Mouse (Mus musculus): ENCODE measurements around the gene Gm45062.

DNA sequence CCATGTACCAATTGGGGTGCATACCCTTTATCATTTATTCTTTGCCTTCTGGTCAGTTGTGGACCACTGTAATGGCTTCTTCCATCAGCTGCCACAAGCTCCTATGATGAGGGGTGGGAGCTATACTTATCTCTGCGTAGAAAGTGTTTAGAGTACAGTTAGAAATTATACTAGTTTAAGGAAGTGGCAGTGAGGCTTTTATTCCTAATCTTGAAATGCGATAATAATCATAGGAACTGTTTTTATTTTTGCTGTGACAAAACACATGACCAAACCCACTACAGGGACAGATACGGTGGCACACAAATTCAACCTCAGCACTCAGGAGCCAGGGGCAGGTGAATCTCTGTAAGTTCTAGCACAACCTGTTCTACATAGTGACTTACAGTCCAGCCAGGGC is 233.0 kb downstream of the Gm45062 start:
- TF ChIP-seq EP300 (IDR thresholded peaks at IDR 0.05) (no peak), CTCF (IDR thresholded peaks at IDR 0.05) (no peak)
